Mouse (Mus musculus) stomach, embryonic 14.5 days (tissue): ENCODE measurements around the gene Hbs1l. TPM values are rescaled to one million over a fixed set of nuclear protein-coding genes. Genes with fewer than 3 reads are reported as not detected.
"Not testable (repeated sequence)": the region's sequence is repeated elsewhere in the genome, so short reads cannot be mapped to it uniquely, and the experiment has no call there.

Experiments
- ATAC-seq: fragments of 200-750 bp; cut with Nextera tagmentation; 2 replicates; pipeline ENCODE4 v1.8.0; 2017; ENCODE audit warnings: low read depth, moderate TSS enrichment; ENCODE audit not compliant: insufficient number of reproducible peaks, insufficient read depth, low FRiP score
- H3K27ac ChIP-seq: fragments of 300-500 bp; sonication (generic); 2 replicates; pipeline ENCODE4 v1.5.1; 2014; ENCODE audit warnings: mild to moderate bottlenecking, low read length, moderate library complexity, mixed read lengths
- H3K27me3 ChIP-seq: fragments of 300-500 bp; sonication (generic); 2 replicates; pipeline ENCODE4 v1.6.1; 2014; ENCODE audit warnings: low read length, control low read depth, mixed read lengths; ENCODE audit not compliant: control insufficient read depth, insufficient read depth
- H3K36me3 ChIP-seq: fragments of 300-500 bp; sonication (generic); 2 replicates; pipeline ENCODE4 v1.6.1; 2014; ENCODE audit warnings: mild to moderate bottlenecking, control low read depth, low read length, moderate library complexity, mixed read lengths; ENCODE audit not compliant: control insufficient read depth, insufficient read depth
- H3K4me1 ChIP-seq: fragments of 300-500 bp; sonication (generic); 2 replicates; pipeline ENCODE4 v1.6.1; 2014; ENCODE audit warnings: low read length, control low read depth, mixed read lengths; ENCODE audit not compliant: control insufficient read depth, insufficient read depth
- H3K4me2 ChIP-seq: fragments of 300-500 bp; sonication (generic); replicated peaks from 2 replicates; pipeline ENCODE4 v1.6.1; 2014; ENCODE audit warnings: low read depth, low read length, control low read depth
- H3K4me3 ChIP-seq: fragments of 300-500 bp; sonication (generic); 2 replicates; pipeline ENCODE4 v1.5.1; 2014; ENCODE audit warnings: low read depth, low read length, control low read depth
- H3K9ac ChIP-seq: fragments of 300-500 bp; sonication (generic); replicated peaks from 2 replicates; pipeline ENCODE4 v1.6.1; 2014; ENCODE audit warnings: low read depth, mild to moderate bottlenecking, control low read depth, low read length, moderate library complexity, mixed read lengths
- H3K9me3 ChIP-seq: fragments of 300-500 bp; sonication (generic); 2 replicates; pipeline ENCODE4 v1.6.1; 2016; ENCODE audit warnings: low read depth, low read length, control low read depth; ENCODE audit not compliant: control insufficient read depth
- WGBS: fragments of 180-500 bp; shearing (Covaris S2); extraction: QIAGEN DNeasy Blood & Tissue Kit; methylation state at CpG from one replicate; pipeline ENCODE4 v1.1.7; 2014; 5-methylcytosine and 5-hydroxymethylcytosine counted together
- polyA plus RNA-seq: library from polyadenylated mRNA; unstranded; fragments of >200 nt; fragmentation: Nextera tagmentation; extraction: Ambion mirVana; gene quantifications from 2 replicates; pipeline ENCODE4 v1.2.1, GENCODE M21; 2014

Hbs1l gene
- polyA plus RNA-seq, 1 experiment from 2014 or later = 93.4 TPM

GRCm38 (mm10) chr10:21393390-21393789, 97.6 kb downstream of the Hbs1l start:
- Histone ChIP-seq H3K4me1 (no peaks in the 10 kb centered on the region), H3K27me3 (no peaks in the 10 kb centered on the region), H3K27ac (no peak overlapping the region), H3K36me3 (no peaks in the 10 kb centered on the region), H3K4me2 (no peak overlapping the region), H3K4me3 (no peak overlapping the region), H3K9ac (no peak overlapping the region), H3K9me3 (no peaks in the 10 kb centered on the region)
- ATAC-seq = no peak
- WGBS = 97% methylated on average over 2 of the region's 2 CpGs

GRCm38 (mm10) chr10:21395426-21396139, 99.8 kb downstream of the Hbs1l start:
- no peaks in the 10 kb centered on the region for H3K27me3 ChIP-seq
- no peak overlapping the region for H3K4me3 ChIP-seq
- no peak overlapping the region for H3K4me2 ChIP-seq
- no peaks in the 10 kb centered on the region for H3K36me3 ChIP-seq
- WGBS = 84% methylated on average over 14 of the region's 14 CpGs
- no peak for ATAC-seq
- no peaks in the 10 kb centered on the region for H3K9me3 ChIP-seq
- no peak overlapping the region for H3K9ac ChIP-seq
- H3K4me1 ChIP-seq = 0 out of 2 replicates have a peak, but pooled peaks cover 4% of the 10 kb centered on the region
- H3K27ac ChIP-seq = no peak overlapping the region

- not testable (repeated sequence) for H3K27ac ChIP-seq
Measured at GRCm38 (mm10) chr10:21398873-21399425, 103.2 kb downstream of the Hbs1l start.

GRCm38 (mm10) chr10:21399622-21400021, 103.8 kb downstream of the Hbs1l start:
- no peak for ATAC-seq
- Histone ChIP-seq H3K9ac (no peak overlapping the region), H3K9me3 (no peaks in the 10 kb centered on the region), H3K27ac (no peak overlapping the region), H3K36me3 (no peaks in the 10 kb centered on the region), H3K4me1 (0 out of 2 replicates have a peak, but pooled peaks cover 4% of the 10 kb centered on the region), H3K4me3 (no peak overlapping the region), H3K4me2 (no peak overlapping the region), H3K27me3 (no peaks in the 10 kb centered on the region)
- 33% methylated on average over 8 of the region's 8 CpGs for WGBS

More at GRCm38 (mm10) chr10:21398873-21399425, 103.2 kb downstream of the Hbs1l start:
- H3K4me1 ChIP-seq, H3K9ac ChIP-seq, H3K9me3 ChIP-seq, H3K36me3 ChIP-seq, H3K27me3 ChIP-seq, H3K4me2 ChIP-seq, ATAC-seq, H3K4me3 ChIP-seq: not testable (repeated sequence)
- 76% methylated on average over 6 of the region's 6 CpGs for WGBS

GRCm38 (mm10) chr10:21400031-21400430, 104.3 kb downstream of the Hbs1l start:
- Histone ChIP-seq H3K4me1 (0 out of 2 replicates have a peak, but pooled peaks cover 4% of the 10 kb centered on the region), H3K4me2 (no peak overlapping the region), H3K36me3 (no peaks in the 10 kb centered on the region), H3K9ac (no peak overlapping the region), H3K27me3 (no peaks in the 10 kb centered on the region), H3K4me3 (no peak overlapping the region), H3K9me3 (no peaks in the 10 kb centered on the region), H3K27ac (no peak overlapping the region)
- WGBS = 55% methylated on average over 7 of the region's 7 CpGs
- no peak for ATAC-seq

- Histone ChIP-seq H3K36me3 (no peaks in the 10 kb centered on the region), H3K4me1 (0 out of 2 replicates have a peak, but pooled peaks cover 4% of the 10 kb centered on the region), H3K9me3 (no peaks in the 10 kb centered on the region), H3K9ac (no peak overlapping the region), H3K4me3 (no peak overlapping the region), H3K27ac (no peak overlapping the region), H3K4me2 (no peak overlapping the region), H3K27me3 (no peaks in the 10 kb centered on the region)
- 58% methylated on average over 2 of the region's 2 CpGs for WGBS
- ATAC-seq = no peak
Measured at GRCm38 (mm10) chr10:21400453-21400852, 104.7 kb downstream of the Hbs1l start.

GRCm38 (mm10) chr10:21401259-21401658, 105.5 kb downstream of the Hbs1l start:
- Histone ChIP-seq H3K9me3 (no peaks in the 10 kb centered on the region), H3K27me3 (no peaks in the 10 kb centered on the region), H3K9ac (no peak overlapping the region), H3K4me3 (no peak overlapping the region), H3K4me1 (0 out of 2 replicates have a peak, but pooled peaks cover 4% of the 10 kb centered on the region), H3K4me2 (no peak overlapping the region), H3K36me3 (no peaks in the 10 kb centered on the region), H3K27ac (no peak overlapping the region)
- WGBS = 63% methylated on average over 4 of the region's 4 CpGs
- ATAC-seq = no peak

- no peak for ATAC-seq
- no peak overlapping the region for H3K9ac ChIP-seq
- no peaks in the 10 kb centered on the region for H3K9me3 ChIP-seq
- H3K4me2 ChIP-seq = no peak overlapping the region
- H3K4me3 ChIP-seq = no peak overlapping the region
- no peaks in the 10 kb centered on the region for H3K36me3 ChIP-seq
- no peak overlapping the region for H3K27ac ChIP-seq
- H3K27me3 ChIP-seq = no peaks in the 10 kb centered on the region
- H3K4me1 ChIP-seq = no peaks in the 10 kb centered on the region
- 82% methylated on average over 4 of the region's 4 CpGs for WGBS
Measured at GRCm38 (mm10) chr10:21404822-21405221, 109.0 kb downstream of the Hbs1l start.
